Mouse (Mus musculus): ENCODE measurements around the gene Faf1.

DNA sequence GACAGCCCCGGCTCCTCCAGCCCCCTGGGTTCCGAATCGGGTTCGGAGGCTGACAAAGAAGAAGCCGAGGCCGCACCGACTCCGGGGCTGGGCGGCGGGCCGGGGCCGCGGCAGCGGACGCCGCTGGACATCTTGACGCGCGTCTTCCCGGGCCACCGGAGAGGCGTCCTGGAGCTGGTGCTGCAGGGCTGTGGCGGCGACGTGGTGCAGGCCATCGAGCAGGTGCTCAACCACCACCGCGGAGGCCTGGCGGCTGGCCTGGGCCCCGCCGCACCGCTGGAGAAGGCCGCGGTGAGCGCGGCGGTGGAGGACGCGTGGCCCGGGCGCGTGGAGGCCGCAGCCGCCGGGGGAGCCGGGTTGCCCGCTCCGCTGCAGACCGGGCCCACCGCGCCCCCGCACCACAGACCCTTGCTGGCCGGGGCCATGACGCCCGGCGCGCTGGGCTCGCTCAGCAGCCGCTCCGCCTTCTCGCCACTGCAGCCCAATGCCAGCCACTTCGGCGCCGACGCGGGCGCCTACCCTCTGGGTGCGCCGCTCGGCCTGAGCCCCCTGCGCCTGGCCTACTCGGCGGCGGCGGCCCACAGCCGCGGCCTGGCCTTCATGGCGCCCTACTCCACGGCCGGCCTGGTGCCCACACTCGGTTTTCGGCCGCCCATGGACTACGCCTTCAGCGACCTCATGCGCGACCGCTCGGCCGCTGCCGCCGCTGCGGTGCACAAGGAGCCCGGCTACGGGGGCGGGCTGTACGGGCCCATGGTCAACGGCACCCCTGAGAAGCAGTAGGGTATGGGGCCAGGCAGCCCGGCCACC, 305.7 kb downstream of the Faf1 start:
- TF ChIP-seq FLI1 (IDR thresholded peaks at IDR 0.05; ENCODE audit: low read length) (no peak), GATA1 (IDR thresholded peaks at IDR 0.05; ENCODE audit: borderline replicate concordance, low read length) (no peak)

Data from megakaryocyte, embryonic 14.5 days (primary cell).